Mouse (Mus musculus) heart, adult 2 months (tissue): ENCODE data around the gene Mknk1.

Experiments used
- CTCF ChIP-seq: fragments of 200-600 bp; IDR thresholded peaks from 2 replicates; pipeline ENCODE4 v1.8.1; 2022; ENCODE audit warnings: antibody characterized with exemption, mild to moderate bottlenecking, moderate library complexity
- EP300 ChIP-seq: fragments of 200-500 bp; IDR thresholded peaks from 2 replicates; pipeline ENCODE4 v1.6.1; 2011; ENCODE audit warnings: low read depth, low read length, control low read depth; ENCODE audit not compliant: insufficient read depth
- POLR2A ChIP-seq: fragments of 200-500 bp; IDR thresholded peaks from 2 replicates; pipeline ENCODE4 v1.6.1; 2011; ENCODE audit warnings: mild to moderate bottlenecking, low read depth, low read length, control low read depth; ENCODE audit not compliant: insufficient read depth

GRCm38 (mm10) chr4:115820944-115821343 lies 18.1 kb upstream of the Mknk1 start:
- TF ChIP-seq EP300 (no peak), CTCF (no peak), POLR2A (no peak)
